Mouse (Mus musculus) E14TG2a.4 (cell line): ENCODE measurements around the gene Atrip.

ENCODE experiments used
- H3K27me3 ChIP-seq: 2 replicates; pipeline ENCODE4 v1.6.1; 2014; ENCODE audit warnings: low read length, control low read depth; ENCODE audit not compliant: insufficient read depth
- H3K36me3 ChIP-seq: 2 replicates; pipeline ENCODE4 v1.6.1; 2014; ENCODE audit warnings: low read length, control low read depth; ENCODE audit not compliant: insufficient read depth
- H3K4me1 ChIP-seq: replicated peaks from 2 replicates; pipeline ENCODE4 v1.6.1; 2014; ENCODE audit warnings: low read depth, low read length, control low read depth
- H3K4me3 ChIP-seq: replicated peaks from 2 replicates; pipeline ENCODE4 v1.5.1; 2014; ENCODE audit warnings: mild to moderate bottlenecking, low read length
- H3K9me3 ChIP-seq: 2 replicates; pipeline ENCODE4 v1.6.1; 2014; ENCODE audit warnings: low read length, control low read depth
- CTCF ChIP-seq: conservative IDR thresholded peaks from 2 replicates; pipeline ENCODE4 v1.5.1; 2014; ENCODE audit warnings: low read length
- NANOG ChIP-seq: IDR thresholded peaks from 2 replicates; pipeline ENCODE4 v1.6.1; 2014; ENCODE audit warnings: borderline replicate concordance, low read length, mixed read lengths
- POU5F1 ChIP-seq: IDR thresholded peaks from 2 replicates; pipeline ENCODE4 v1.6.1; 2014; ENCODE audit warnings: low read length, borderline replicate concordance

The Atrip gene

GRCm38 (mm10) chr9:109046306-109046705, 27.6 kb downstream of the Atrip start:
- no peak overlapping the region for H3K4me3 ChIP-seq
- peaks cover 10% of the 10 kb centered on the region for H3K36me3 ChIP-seq
- peaks cover 37% of the 10 kb centered on the region for H3K4me1 ChIP-seq
- TF ChIP-seq POU5F1 (no peak), CTCF (peak; percentile 77), NANOG (no peak)
- no peaks in the 10 kb centered on the region for H3K27me3 ChIP-seq
- no peaks in the 10 kb centered on the region for H3K9me3 ChIP-seq

GRCm38 (mm10) chr9:109041351-109041750, 32.6 kb downstream of the Atrip start:
- Histone ChIP-seq H3K9me3 (no peaks in the 10 kb centered on the region), H3K27me3 (no peaks in the 10 kb centered on the region), H3K36me3 (peaks cover 9% of the 10 kb centered on the region; the same call in 1 of the 2 replicates), H3K4me1 (peaks cover 36% of the 10 kb centered on the region), H3K4me3 (no peak overlapping the region)
- TF ChIP-seq CTCF (no peak), NANOG (no peak), POU5F1 (no peak)

GRCm38 (mm10) chr9:109040906-109041305, 33.0 kb downstream of the Atrip start:
- TF ChIP-seq NANOG (no peak), CTCF (no peak), POU5F1 (no peak)
- no peaks in the 10 kb centered on the region for H3K27me3 ChIP-seq
- H3K4me3 ChIP-seq: no peak overlapping the region
- peaks cover 9% of the 10 kb centered on the region; the same call in 1 of the 2 replicates for H3K36me3 ChIP-seq
- no peaks in the 10 kb centered on the region for H3K9me3 ChIP-seq
- peaks cover 36% of the 10 kb centered on the region for H3K4me1 ChIP-seq

GRCm38 (mm10) chr9:109040216-109040615, 33.7 kb downstream of the Atrip start:
- Histone ChIP-seq H3K4me3 (no peak overlapping the region), H3K27me3 (no peaks in the 10 kb centered on the region), H3K9me3 (no peaks in the 10 kb centered on the region), H3K4me1 (peaks cover 36% of the 10 kb centered on the region), H3K36me3 (peaks cover 9% of the 10 kb centered on the region; the same call in 1 of the 2 replicates)
- TF ChIP-seq POU5F1: no peak
- no peak for TF ChIP-seq NANOG
- no peak for TF ChIP-seq CTCF

GRCm38 (mm10) chr9:109039681-109040080, 34.2 kb downstream of the Atrip start:
- no peak for TF ChIP-seq POU5F1
- TF ChIP-seq CTCF: no peak
- no peak for TF ChIP-seq NANOG
- H3K27me3 ChIP-seq: no peaks in the 10 kb centered on the region
- H3K4me3 ChIP-seq: peak overlapping the region; percentile 86
- H3K36me3 ChIP-seq: peaks cover 9% of the 10 kb centered on the region; the same call in 1 of the 2 replicates
- peaks cover 36% of the 10 kb centered on the region for H3K4me1 ChIP-seq
- H3K9me3 ChIP-seq: no peaks in the 10 kb centered on the region

- Histone ChIP-seq H3K4me3 (peak overlapping the region; percentile 86), H3K4me1 (peaks cover 36% of the 10 kb centered on the region), H3K27me3 (no peaks in the 10 kb centered on the region), H3K36me3 (peaks cover 9% of the 10 kb centered on the region; the same call in 1 of the 2 replicates), H3K9me3 (no peaks in the 10 kb centered on the region)
- TF ChIP-seq CTCF (no peak), POU5F1 (no peak), NANOG (no peak)
These were observed 35.0 kb downstream of the Atrip start for GRCm38 (mm10) chr9:109038901-109039364.

GRCm38 (mm10) chr9:109038086-109038895, 35.6 kb downstream of the Atrip start, which contains the start of gene Shisa5:
TSS of gene Shisa5 (plus strand) at chr9:109038565.
- TF ChIP-seq POU5F1 (no peak), CTCF (no peak), NANOG (no peak)
- Histone ChIP-seq H3K9me3 (no peaks in the 10 kb centered on the region), H3K4me3 (peak within 1 kb of the TSS; percentile 86), H3K27me3 (no peaks in the 10 kb centered on the region), H3K36me3 (peaks cover 9% of the 10 kb centered on the region; the same call in 1 of the 2 replicates), H3K4me1 (peaks cover 39% of the 10 kb centered on the region)

- no peak for TF ChIP-seq NANOG
- TF ChIP-seq POU5F1: no peak
- TF ChIP-seq CTCF: no peak
- H3K27me3 ChIP-seq: no peaks in the 10 kb centered on the region
- no peaks in the 10 kb centered on the region for H3K9me3 ChIP-seq
- H3K36me3 ChIP-seq: peaks cover 6% of the 10 kb centered on the region; the same call in 1 of the 2 replicates
- H3K4me3 ChIP-seq: no peak overlapping the region
- peaks cover 37% of the 10 kb centered on the region for H3K4me1 ChIP-seq
These were observed 41.5 kb downstream of the Atrip start for GRCm38 (mm10) chr9:109032435-109032834.

- Histone ChIP-seq H3K36me3 (peaks cover 6% of the 10 kb centered on the region; the same call in 1 of the 2 replicates), H3K27me3 (no peaks in the 10 kb centered on the region), H3K4me3 (no peak overlapping the region), H3K4me1 (peaks cover 37% of the 10 kb centered on the region), H3K9me3 (no peaks in the 10 kb centered on the region)
- TF ChIP-seq CTCF: no peak
- no peak for TF ChIP-seq NANOG
- no peak for TF ChIP-seq POU5F1
These were observed 42.2 kb downstream of the Atrip start for GRCm38 (mm10) chr9:109031686-109032085.
